Mouse (Mus musculus) limb, embryonic 12.5 days (tissue): ENCODE data around the gene Fam169a. TPM values are rescaled to one million over a fixed set of nuclear protein-coding genes. Genes with fewer than 3 reads are reported as not detected.

Source experiments
- ATAC-seq: fragments of 200-750 bp; cut with Nextera tagmentation; 2 replicates; pipeline ENCODE4 v1.8.0; 2017; ENCODE audit warnings: low read depth, moderate TSS enrichment; ENCODE audit not compliant: insufficient number of reproducible peaks, insufficient read depth, low FRiP score, low TSS enrichment
- H3K27ac ChIP-seq: fragments of 300-500 bp; sonication (generic); 2 replicates; pipeline ENCODE4 v1.5.1; 2016; ENCODE audit warnings: mild to moderate bottlenecking, moderate library complexity
- H3K27me3 ChIP-seq: fragments of 300-500 bp; sonication (generic); 2 replicates; pipeline ENCODE4 v1.6.1; 2016; ENCODE audit warnings: mild to moderate bottlenecking, moderate library complexity
- H3K36me3 ChIP-seq: fragments of 300-500 bp; sonication (generic); 2 replicates; pipeline ENCODE4 v1.6.1; 2016; ENCODE audit warnings: mild to moderate bottlenecking, moderate library complexity
- H3K4me1 ChIP-seq: fragments of 300-500 bp; sonication (generic); replicated peaks from 2 replicates; pipeline ENCODE4 v1.6.1; 2016
- H3K4me2 ChIP-seq: fragments of 300-500 bp; sonication (generic); 2 replicates; pipeline ENCODE4 v1.6.1; 2016; ENCODE audit warnings: mild to moderate bottlenecking, moderate library complexity
- H3K4me3 ChIP-seq: fragments of 300-500 bp; sonication (generic); replicated peaks from 2 replicates; pipeline ENCODE4 v1.5.1; 2016; ENCODE audit warnings: mild to moderate bottlenecking
- H3K9ac ChIP-seq: fragments of 300-500 bp; sonication (generic); replicated peaks from 2 replicates; pipeline ENCODE4 v1.6.1; 2016; ENCODE audit warnings: mild to moderate bottlenecking, moderate library complexity
- H3K9me3 ChIP-seq: fragments of 300-500 bp; sonication (generic); 2 replicates; pipeline ENCODE4 v1.6.1; 2016; ENCODE audit warnings: mild to moderate bottlenecking, moderate library complexity
- WGBS: fragments of 180-500 bp; shearing (Covaris S2); methylation state at CpG from one replicate; pipeline ENCODE4 v1.1.7; 2016; 5-methylcytosine and 5-hydroxymethylcytosine counted together
- polyA plus RNA-seq: library from polyadenylated mRNA; unstranded; fragments of >200 nt; fragmentation: Nextera tagmentation; extraction: Ambion mirVana; gene quantifications from 2 replicates; pipeline ENCODE4 v1.2.1, GENCODE M21; 2016

Fam169a gene
- polyA plus RNA-seq: 7.2 and 7.8 TPM in 2 replicates

- H3K27ac ChIP-seq: no peak within 1 kb of the TSS
These were observed at the start of gene Fam169a for GRCm38 (mm10) chr13:97066649-97067550. Fam169a (plus strand) TSS chr13:97067286.

GRCm38 (mm10) chr13:97017711-97018110 is 49.4 kb upstream of the Fam169a start:
- no peaks in the 10 kb centered on the region for H3K27me3 ChIP-seq
- no peak overlapping the region for H3K27ac ChIP-seq
- no peaks in the 10 kb centered on the region for H3K36me3 ChIP-seq
- H3K4me1 ChIP-seq: no peaks in the 10 kb centered on the region
- H3K4me3 ChIP-seq: no peak overlapping the region
- no peaks in the 10 kb centered on the region for H3K9me3 ChIP-seq
- ATAC-seq: no peak
- H3K4me2 ChIP-seq: no peak overlapping the region
- WGBS: 80% methylated on average over 3 of the region's 3 CpGs
- H3K9ac ChIP-seq: no peak overlapping the region

More at GRCm38 (mm10) chr13:97066649-97067550, at the start of gene Fam169a:
- no peak within 1 kb of the TSS for H3K4me3 ChIP-seq
- H3K9me3 ChIP-seq: no peaks in the 10 kb centered on the region; the same call in 1 of the 2 replicates
- no peaks in the 10 kb centered on the region for H3K36me3 ChIP-seq
- H3K4me2 ChIP-seq: no peak within 1 kb of the TSS
- no peak within 1 kb of the TSS for H3K9ac ChIP-seq
- WGBS: 53% methylated on average over 15 of the region's 15 CpGs
- no peak for ATAC-seq
- H3K27me3 ChIP-seq: peaks cover 21% of the 10 kb centered on the region
- H3K4me1 ChIP-seq: peaks cover 3% of the 10 kb centered on the region; the same call in 1 of the 2 replicates

GRCm38 (mm10) chr13:97020122-97020521 is 47.0 kb upstream of the Fam169a start:
- H3K9ac ChIP-seq: no peak overlapping the region
- H3K9me3 ChIP-seq: no peaks in the 10 kb centered on the region
- no peaks in the 10 kb centered on the region for H3K4me1 ChIP-seq
- no peak for ATAC-seq
- H3K27ac ChIP-seq: no peak overlapping the region
- no peak overlapping the region for H3K4me2 ChIP-seq
- H3K4me3 ChIP-seq: no peak overlapping the region
- no peaks in the 10 kb centered on the region for H3K36me3 ChIP-seq
- H3K27me3 ChIP-seq: no peaks in the 10 kb centered on the region
- 76% methylated on average over 5 of the region's 5 CpGs for WGBS

DNA sequence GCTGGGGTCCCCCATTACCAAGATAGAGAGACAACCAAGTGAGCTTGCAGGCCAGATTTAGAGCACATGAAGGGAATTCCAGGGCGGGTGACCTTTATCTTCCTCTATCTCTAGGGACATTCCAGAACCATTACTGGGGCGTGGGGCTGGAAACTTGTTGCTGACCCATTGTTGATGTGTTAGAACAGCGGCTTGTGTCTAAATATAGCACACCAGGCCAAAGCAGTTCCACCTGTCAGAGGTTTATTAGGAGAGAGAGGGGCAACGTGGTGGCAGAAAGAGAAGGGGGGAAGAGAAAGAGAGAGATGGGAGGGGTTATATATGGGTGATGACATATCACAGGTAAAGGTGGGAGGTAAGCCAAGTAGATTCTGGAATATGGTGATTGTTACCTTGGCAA is 45.2 kb upstream of the Fam169a start:
- no peak for ATAC-seq
- 57% methylated on average over 4 of the region's 4 CpGs for WGBS
- Histone ChIP-seq H3K27me3 (no peaks in the 10 kb centered on the region), H3K4me2 (no peak overlapping the region), H3K9me3 (no peaks in the 10 kb centered on the region), H3K4me1 (no peaks in the 10 kb centered on the region), H3K4me3 (no peak overlapping the region), H3K9ac (no peak overlapping the region), H3K36me3 (no peaks in the 10 kb centered on the region), H3K27ac (no peak overlapping the region)

DNA sequence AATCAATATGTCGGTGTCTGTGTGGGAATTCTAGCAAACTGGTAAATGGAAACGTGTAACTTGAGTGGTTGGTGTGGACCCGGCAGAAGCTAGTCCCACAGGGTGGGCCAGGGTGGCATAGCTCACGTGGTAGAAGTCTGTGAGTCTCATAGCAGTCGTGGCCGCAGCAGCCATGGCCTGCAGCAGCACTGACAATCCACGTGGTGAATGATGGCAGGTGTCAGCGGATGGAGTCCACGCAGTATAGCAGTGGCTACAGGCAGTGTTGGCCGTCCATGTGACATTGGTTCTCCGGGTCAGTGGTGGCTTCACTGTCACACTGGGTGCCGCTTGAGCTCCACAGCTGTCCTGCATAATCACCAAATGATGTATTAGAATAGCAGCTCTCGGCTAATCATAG is 37.0 kb upstream of the Fam169a start:
- no peaks in the 10 kb centered on the region for H3K4me1 ChIP-seq
- H3K4me3 ChIP-seq: no peak overlapping the region
- no peak overlapping the region for H3K4me2 ChIP-seq
- H3K9ac ChIP-seq: no peak overlapping the region
- no peaks in the 10 kb centered on the region for H3K27me3 ChIP-seq
- no peaks in the 10 kb centered on the region for H3K9me3 ChIP-seq
- H3K27ac ChIP-seq: no peak overlapping the region
- ATAC-seq: no peak
- 89% methylated on average over 13 of the region's 13 CpGs for WGBS
- no peaks in the 10 kb centered on the region for H3K36me3 ChIP-seq

GRCm38 (mm10) chr13:97034262-97034661 is 32.8 kb upstream of the Fam169a start, which contains the start of gene 1700029F12Rik:
1700029F12Rik (minus strand) TSS chr13:97034362.
- WGBS: 73% methylated on average over 2 of the region's 2 CpGs
- Histone ChIP-seq H3K4me1 (no peaks in the 10 kb centered on the region), H3K27ac (no peak within 1 kb of the TSS), H3K4me3 (no peak within 1 kb of the TSS), H3K36me3 (no peaks in the 10 kb centered on the region), H3K9me3 (no peaks in the 10 kb centered on the region), H3K9ac (no peak within 1 kb of the TSS), H3K4me2 (no peak within 1 kb of the TSS), H3K27me3 (no peaks in the 10 kb centered on the region)
- no peak for ATAC-seq

DNA sequence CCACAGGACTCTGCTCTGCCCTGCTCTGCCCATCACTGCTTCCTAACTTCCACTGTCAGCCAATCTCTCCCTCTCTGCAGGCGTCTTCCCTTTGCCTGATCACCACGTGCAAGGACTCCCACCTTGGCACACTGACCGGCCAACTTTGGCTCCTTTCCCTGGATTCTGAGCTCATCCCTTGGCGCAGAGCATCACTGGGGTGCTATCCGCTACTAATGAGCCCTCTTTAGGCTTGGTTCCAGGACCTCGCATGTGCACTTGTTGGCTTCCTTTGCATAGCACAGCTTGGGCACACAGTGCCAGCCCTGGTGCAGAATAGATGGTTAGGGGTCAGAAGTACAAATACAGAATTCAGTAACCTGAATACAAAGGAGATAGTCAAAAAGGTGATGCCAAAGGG is 15.9 kb upstream of the Fam169a start:
- Histone ChIP-seq H3K4me1 (no peaks in the 10 kb centered on the region), H3K27ac (no peak overlapping the region), H3K9me3 (no peaks in the 10 kb centered on the region), H3K36me3 (no peaks in the 10 kb centered on the region), H3K27me3 (no peaks in the 10 kb centered on the region), H3K4me2 (no peak overlapping the region), H3K9ac (no peak overlapping the region), H3K4me3 (no peak overlapping the region)
- ATAC-seq: no peak
- WGBS: 83% methylated on average over 6 of the region's 6 CpGs

DNA sequence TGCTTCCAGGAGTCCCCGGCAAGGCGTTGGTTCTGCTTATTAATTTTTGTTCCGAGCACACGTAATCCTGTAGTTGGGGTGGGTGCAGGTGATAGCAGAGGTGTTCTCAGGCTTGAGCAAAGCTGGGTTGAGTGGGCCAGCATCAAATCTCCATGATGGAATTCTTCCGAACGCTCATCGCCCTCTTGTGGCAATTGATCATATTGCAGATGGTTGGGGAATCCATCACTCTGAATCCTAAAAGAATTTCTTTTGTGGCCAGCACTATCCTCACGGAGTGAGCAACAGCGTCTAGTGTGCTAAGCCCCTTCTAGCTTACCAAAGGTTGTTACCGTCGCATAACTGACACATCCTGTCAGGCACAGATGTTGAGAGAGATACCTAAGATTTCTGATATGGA is 14.4 kb upstream of the Fam169a start:
- H3K27ac ChIP-seq: no peak overlapping the region
- ATAC-seq: no peak
- WGBS: 22% methylated on average over 11 of the region's 11 CpGs
- H3K27me3 ChIP-seq: no peaks in the 10 kb centered on the region
- no peaks in the 10 kb centered on the region for H3K36me3 ChIP-seq
- H3K9me3 ChIP-seq: no peaks in the 10 kb centered on the region
- H3K4me3 ChIP-seq: no peak overlapping the region
- no peak overlapping the region for H3K4me2 ChIP-seq
- no peaks in the 10 kb centered on the region for H3K4me1 ChIP-seq
- H3K9ac ChIP-seq: no peak overlapping the region

DNA sequence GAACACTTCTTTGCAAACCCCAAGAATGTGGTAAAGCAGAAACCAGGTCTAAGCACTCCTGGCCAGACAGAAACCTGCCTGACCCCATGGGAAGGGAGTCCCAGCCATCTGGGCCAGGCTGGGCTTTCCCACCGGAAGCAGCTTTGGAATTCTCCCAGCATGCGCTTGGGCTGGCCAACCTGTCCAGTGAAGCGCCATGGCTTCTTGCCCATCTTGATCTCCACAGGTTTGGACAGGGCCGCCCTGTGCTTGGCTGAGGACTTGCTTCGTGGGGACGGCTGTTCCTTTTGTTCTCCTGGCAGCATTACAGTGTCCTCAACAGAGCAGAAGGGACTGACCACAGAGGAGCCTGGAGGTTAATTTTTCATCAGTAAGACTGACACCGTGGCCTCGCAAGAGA is 13.2 kb upstream of the Fam169a start:
- Histone ChIP-seq H3K27ac (no peak overlapping the region), H3K27me3 (no peaks in the 10 kb centered on the region), H3K4me2 (no peak overlapping the region), H3K9ac (no peak overlapping the region), H3K9me3 (no peaks in the 10 kb centered on the region), H3K4me3 (no peak overlapping the region), H3K36me3 (no peaks in the 10 kb centered on the region), H3K4me1 (no peaks in the 10 kb centered on the region)
- 74% methylated on average over 8 of the region's 8 CpGs for WGBS
- no peak for ATAC-seq

DNA sequence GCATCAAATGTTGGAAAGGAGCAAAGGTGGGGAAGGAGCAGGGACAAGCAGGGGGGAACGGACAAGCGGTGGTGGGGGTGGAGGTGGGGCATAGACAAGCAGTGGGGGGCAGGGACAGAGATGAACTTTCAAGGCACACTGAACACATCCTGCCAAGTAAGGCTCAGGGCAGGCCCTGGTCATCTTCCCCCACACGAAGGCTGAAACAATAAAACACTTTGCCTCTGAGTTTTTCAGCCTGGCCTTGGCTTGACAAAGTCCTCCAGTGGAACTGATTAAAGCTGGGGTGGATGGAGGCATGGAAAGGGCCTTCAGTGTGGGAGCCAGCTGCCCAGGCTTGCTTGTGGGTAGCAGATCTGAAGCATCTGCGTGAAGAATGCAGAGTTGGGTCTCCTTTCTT is 9.3 kb upstream of the Fam169a start:
- Histone ChIP-seq H3K27me3 (no peaks in the 10 kb centered on the region), H3K4me2 (no peak overlapping the region), H3K4me1 (no peaks in the 10 kb centered on the region; the same call in 1 of the 2 replicates), H3K4me3 (no peak overlapping the region), H3K9me3 (no peaks in the 10 kb centered on the region), H3K36me3 (no peaks in the 10 kb centered on the region), H3K27ac (no peak overlapping the region), H3K9ac (0 out of 2 replicates have a peak overlapping the region, but pooled peaks have one; percentile 6)
- no peak for ATAC-seq
- 38% methylated on average over 4 of the region's 4 CpGs for WGBS

GRCm38 (mm10) chr13:97059746-97060145 is 7.3 kb upstream of the Fam169a start:
- ATAC-seq: no peak
- H3K36me3 ChIP-seq: no peaks in the 10 kb centered on the region
- H3K27ac ChIP-seq: no peak overlapping the region
- no peaks in the 10 kb centered on the region; the same call in none of the 2 replicates for H3K4me1 ChIP-seq
- H3K9me3 ChIP-seq: no peaks in the 10 kb centered on the region
- no peaks in the 10 kb centered on the region for H3K27me3 ChIP-seq
- no peak overlapping the region for H3K4me3 ChIP-seq
- no peak overlapping the region for H3K4me2 ChIP-seq
- H3K9ac ChIP-seq: no peak overlapping the region
- 87% methylated on average over 6 of the region's 6 CpGs for WGBS
